Mouse (Mus musculus) forebrain, postnatal 0 days (tissue): Measurements from ENCODE around the gene Ano6. TPM values are rescaled to one million over a fixed set of nuclear protein-coding genes. Genes with fewer than 3 reads are reported as not detected.

Experiments
- ATAC-seq: fragments of 200-750 bp; cut with Nextera tagmentation; 2 replicates; pipeline ENCODE4 v1.8.0; 2017; ENCODE audit warnings: mild to moderate bottlenecking, moderate library complexity
- DNase-seq: peaks from one replicate; pipeline ENCODE4 v3.0.0-alpha.2; 2015
- H3K27ac ChIP-seq: fragments of 300-500 bp; sonication (generic); 2 replicates; pipeline ENCODE4 v1.5.1; 2014; ENCODE audit warnings: low read depth, mild to moderate bottlenecking, antibody characterized with exemption, low read length, moderate library complexity, mixed read lengths
- H3K27me3 ChIP-seq: fragments of 300-500 bp; sonication (generic); 2 replicates; pipeline ENCODE4 v1.6.1; 2014; ENCODE audit warnings: mild to moderate bottlenecking, low read length, mixed read lengths; ENCODE audit not compliant: insufficient read depth
- H3K36me3 ChIP-seq: fragments of 300-500 bp; sonication (generic); 2 replicates; pipeline ENCODE4 v1.6.1; 2014; ENCODE audit warnings: mild to moderate bottlenecking, moderate library complexity; ENCODE audit not compliant: insufficient read depth
- H3K4me1 ChIP-seq: fragments of 300-500 bp; sonication (generic); 2 replicates; pipeline ENCODE4 v1.6.1; 2014; ENCODE audit warnings: antibody characterized with exemption; ENCODE audit not compliant: insufficient read depth
- H3K4me2 ChIP-seq: fragments of 300-500 bp; sonication (generic); 2 replicates; pipeline ENCODE4 v1.6.1; 2014; ENCODE audit warnings: low read depth, mild to moderate bottlenecking, moderate library complexity
- H3K4me3 ChIP-seq: fragments of 300-500 bp; sonication (generic); 2 replicates; pipeline ENCODE4 v1.5.1; 2014; ENCODE audit warnings: low read depth, low read length, mixed read lengths
- H3K9ac ChIP-seq: fragments of 300-500 bp; sonication (generic); 2 replicates; pipeline ENCODE4 v1.6.1; 2014; ENCODE audit warnings: mild to moderate bottlenecking
- H3K9me3 ChIP-seq: fragments of 300-500 bp; sonication (generic); 2 replicates; pipeline ENCODE4 v1.6.1; 2016; ENCODE audit warnings: low read length
- CTCF ChIP-seq: sonication (generic); IDR thresholded peaks from 2 replicates; pipeline ENCODE4 v1.5.1; 2016; ENCODE audit warnings: antibody characterized with exemption, control low read depth, low read depth
- WGBS: fragments of 180-500 bp; shearing (Covaris S2); extraction: QIAGEN DNeasy Blood & Tissue Kit; methylation state at CpG from one replicate; pipeline ENCODE4 v1.1.7; 2014; 5-methylcytosine and 5-hydroxymethylcytosine counted together
- polyA plus RNA-seq: library from polyadenylated mRNA; unstranded; fragments of >200 nt; fragmentation: Nextera tagmentation; extraction: Ambion mirVana; gene quantifications from 2 replicates; pipeline ENCODE4 v1.2.1, GENCODE M21; 2015
- total RNA-seq: library from RNA; depleted of rRNA; stranded (reverse); fragments of >200 nt; gene quantifications from 2 replicates; pipeline ENCODE4 v1.2.3, GENCODE M21; 2014

Ano6 gene
- total and polyA plus RNA-seq, 2 experiments from 2014 or later, result 17.2 to 32.6 TPM

DNA sequence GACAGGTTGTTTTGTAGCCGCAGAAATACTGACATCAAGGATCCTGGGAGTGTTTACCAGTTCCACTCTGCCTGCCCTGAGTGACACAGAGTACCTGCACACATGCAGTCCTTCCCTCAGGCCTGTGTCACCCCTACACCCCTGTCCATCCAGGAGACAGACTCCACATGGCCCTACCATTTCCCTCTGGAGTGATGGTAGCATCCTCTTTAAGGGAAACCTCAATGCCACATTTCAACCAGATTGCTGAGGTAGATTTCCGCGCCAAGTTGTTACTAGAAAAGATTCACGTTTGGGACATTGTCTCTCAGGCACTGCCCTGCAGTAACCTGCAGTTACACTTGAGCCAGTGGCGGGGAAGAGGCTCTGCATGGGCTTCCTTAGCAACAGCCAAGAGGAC is 97.9 kb downstream of the Ano6 start:
- no peak for ATAC-seq
- TF ChIP-seq CTCF, result no peak
- Histone ChIP-seq H3K4me3 (no peak overlapping the region), H3K9me3 (no peaks in the 10 kb centered on the region; the same call in 1 of the 2 replicates), H3K36me3 (no peaks in the 10 kb centered on the region), H3K4me2 (no peak overlapping the region), H3K27me3 (no peaks in the 10 kb centered on the region), H3K9ac (no peak overlapping the region), H3K27ac (no peak overlapping the region), H3K4me1 (no peaks in the 10 kb centered on the region)
- WGBS, result 86% methylated on average over 5 of the region's 5 CpGs
- DNase-seq, result no peak

DNA sequence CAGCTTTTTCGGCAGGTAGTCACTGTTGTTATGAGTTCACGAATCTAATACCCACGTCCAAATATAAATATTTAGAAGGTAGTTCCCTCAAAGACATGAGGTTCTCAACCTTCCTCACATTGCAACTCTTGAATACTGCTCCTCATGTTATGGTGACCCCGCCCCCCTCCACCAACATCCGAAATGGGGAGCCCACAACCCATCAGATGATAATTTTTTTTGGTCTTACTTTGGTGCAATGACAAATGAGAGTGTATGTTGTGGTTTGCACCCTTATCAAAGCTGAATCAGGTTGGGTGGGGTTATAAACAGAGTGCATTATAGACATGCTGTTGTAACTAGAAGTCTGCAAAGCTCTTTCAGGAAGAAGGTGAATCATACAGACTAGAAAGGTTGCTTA is 99.7 kb downstream of the Ano6 start:
- Histone ChIP-seq H3K9ac (no peak overlapping the region), H3K27ac (no peak overlapping the region), H3K36me3 (peaks cover under 1% of the 10 kb centered on the region; the same call in 1 of the 2 replicates), H3K4me1 (no peaks in the 10 kb centered on the region), H3K9me3 (no peaks in the 10 kb centered on the region; the same call in 1 of the 2 replicates), H3K4me3 (no peak overlapping the region), H3K4me2 (no peak overlapping the region), H3K27me3 (no peaks in the 10 kb centered on the region)
- TF ChIP-seq CTCF, result no peak
- WGBS, result 94% methylated on average over 5 of the region's 5 CpGs
- ATAC-seq (no peak), DNase-seq (no peak)

DNA sequence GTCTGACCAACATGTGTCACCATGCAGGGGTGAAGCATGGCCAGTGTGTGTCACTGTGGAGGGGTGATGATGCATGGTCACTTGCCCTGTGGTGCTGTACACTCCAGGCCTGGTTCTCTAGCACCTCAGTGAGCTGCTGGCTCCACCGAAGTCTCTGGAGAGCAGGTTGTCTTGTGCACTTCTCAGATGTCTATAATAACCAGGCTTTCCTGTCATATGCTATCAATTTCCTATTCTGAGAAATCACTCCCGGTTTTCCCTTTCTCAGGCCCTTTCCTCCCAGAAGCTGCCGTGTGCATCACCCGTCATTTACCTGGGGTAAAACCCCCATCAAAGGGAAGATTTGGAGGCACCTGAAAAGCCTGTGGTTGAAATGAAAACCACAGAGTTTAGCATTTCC is 101.5 kb downstream of the Ano6 start:
- 92% methylated on average over 4 of the region's 4 CpGs for WGBS
- Histone ChIP-seq H3K27ac (no peak overlapping the region), H3K4me1 (no peaks in the 10 kb centered on the region), H3K36me3 (peaks cover 3% of the 10 kb centered on the region; the same call in 1 of the 2 replicates), H3K4me3 (no peak overlapping the region), H3K27me3 (no peaks in the 10 kb centered on the region), H3K9me3 (no peaks in the 10 kb centered on the region; the same call in 1 of the 2 replicates), H3K9ac (no peak overlapping the region), H3K4me2 (no peak overlapping the region)
- DNase-seq, result no peak
- TF ChIP-seq CTCF, result no peak
- no peak for ATAC-seq

DNA sequence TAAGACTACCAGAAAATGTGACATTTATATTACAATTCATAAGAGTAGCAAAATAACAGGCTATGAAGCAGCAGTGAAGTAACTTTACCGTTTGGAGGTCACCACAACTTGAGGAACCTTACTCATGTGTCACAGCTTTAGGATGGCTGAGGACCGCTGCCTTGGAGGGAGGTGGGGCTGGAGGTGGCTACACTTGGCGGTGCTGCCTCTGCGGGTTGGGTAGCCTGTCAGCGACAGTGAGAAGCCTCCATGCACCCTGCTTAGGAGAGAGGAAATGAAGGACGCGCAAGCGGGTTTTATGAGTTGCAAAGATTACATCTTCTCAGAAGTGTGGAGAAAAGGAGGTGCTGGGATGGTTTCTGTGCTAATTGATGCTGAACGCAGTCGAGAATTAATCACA is 102.3 kb downstream of the Ano6 start:
- H3K9ac ChIP-seq, result no peak overlapping the region
- H3K4me3 ChIP-seq, result no peak overlapping the region
- no peak for TF ChIP-seq CTCF
- no peaks in the 10 kb centered on the region; the same call in 1 of the 2 replicates for H3K9me3 ChIP-seq
- ATAC-seq, result no peak
- no peak for DNase-seq
- no peak overlapping the region for H3K4me2 ChIP-seq
- 51% methylated on average over 10 of the region's 10 CpGs for WGBS
- H3K27ac ChIP-seq, result no peak overlapping the region
- no peaks in the 10 kb centered on the region for H3K27me3 ChIP-seq
- H3K4me1 ChIP-seq, result no peaks in the 10 kb centered on the region
- H3K36me3 ChIP-seq, result peaks cover 3% of the 10 kb centered on the region; the same call in 1 of the 2 replicates

DNA sequence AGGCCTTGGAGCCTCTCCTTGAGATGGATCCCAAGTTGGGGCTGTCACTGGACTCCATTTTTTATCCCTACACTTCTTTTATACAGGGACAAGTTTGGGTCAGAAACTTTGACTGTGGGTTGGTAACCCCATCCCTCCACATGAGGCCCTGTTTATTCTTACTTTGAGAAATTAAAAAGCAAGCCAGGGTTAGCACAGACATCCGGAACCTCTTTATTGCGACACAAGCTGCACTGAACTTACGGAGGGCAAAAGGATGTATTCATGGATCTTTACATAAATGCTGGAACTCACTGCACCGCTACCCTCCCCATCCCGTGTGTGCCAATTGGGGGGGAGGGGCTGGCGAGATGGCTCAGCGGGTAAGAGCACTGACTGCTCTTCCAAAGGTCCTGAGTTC is 105.1 kb downstream of the Ano6 start:
- ATAC-seq, result no peak
- TF ChIP-seq CTCF, result no peak
- 93% methylated on average over 7 of the region's 7 CpGs for WGBS

DNA sequence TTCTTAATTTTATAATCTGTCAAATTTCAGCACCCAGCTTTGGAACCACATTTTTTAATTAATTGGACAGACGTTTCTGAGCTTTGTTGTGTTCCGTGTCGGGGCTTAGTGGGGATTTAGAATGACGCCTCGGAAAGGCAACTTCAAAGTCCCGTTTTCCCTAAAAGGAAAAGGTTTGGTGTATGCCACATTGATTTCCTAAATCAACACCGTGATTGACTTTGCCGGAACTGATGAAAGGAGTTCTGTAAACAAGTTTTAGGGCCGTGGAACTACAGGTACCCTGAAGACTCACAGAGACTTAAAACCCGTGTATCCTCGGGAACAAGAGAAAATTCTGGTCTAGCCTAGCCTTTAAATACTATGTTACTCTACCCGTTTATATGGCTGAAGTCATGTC is 107.0 kb downstream of the Ano6 start:
- no peaks in the 10 kb centered on the region for H3K9me3 ChIP-seq
- H3K27ac ChIP-seq, result no peak overlapping the region
- H3K36me3 ChIP-seq, result peaks cover 3% of the 10 kb centered on the region; the same call in 1 of the 2 replicates
- no peak overlapping the region for H3K9ac ChIP-seq
- no peak for TF ChIP-seq CTCF
- H3K4me2 ChIP-seq, result no peak overlapping the region
- no peaks in the 10 kb centered on the region for H3K4me1 ChIP-seq
- no peak for ATAC-seq
- DNase-seq, result no peak
- H3K27me3 ChIP-seq, result no peaks in the 10 kb centered on the region
- 69% methylated on average over 12 of the region's 12 CpGs for WGBS
- no peak overlapping the region for H3K4me3 ChIP-seq

More for the DNA sequence above, 105.1 kb downstream of the Ano6 start:
- H3K4me1 ChIP-seq, result no peaks in the 10 kb centered on the region
- H3K4me2 ChIP-seq, result no peak overlapping the region
- no peaks in the 10 kb centered on the region for H3K27me3 ChIP-seq
- H3K4me3 ChIP-seq, result no peak overlapping the region
- no peak for DNase-seq
- no peaks in the 10 kb centered on the region for H3K9me3 ChIP-seq
- H3K27ac ChIP-seq, result no peak overlapping the region
- no peak overlapping the region for H3K9ac ChIP-seq
- peaks cover 3% of the 10 kb centered on the region; the same call in 1 of the 2 replicates for H3K36me3 ChIP-seq

DNA sequence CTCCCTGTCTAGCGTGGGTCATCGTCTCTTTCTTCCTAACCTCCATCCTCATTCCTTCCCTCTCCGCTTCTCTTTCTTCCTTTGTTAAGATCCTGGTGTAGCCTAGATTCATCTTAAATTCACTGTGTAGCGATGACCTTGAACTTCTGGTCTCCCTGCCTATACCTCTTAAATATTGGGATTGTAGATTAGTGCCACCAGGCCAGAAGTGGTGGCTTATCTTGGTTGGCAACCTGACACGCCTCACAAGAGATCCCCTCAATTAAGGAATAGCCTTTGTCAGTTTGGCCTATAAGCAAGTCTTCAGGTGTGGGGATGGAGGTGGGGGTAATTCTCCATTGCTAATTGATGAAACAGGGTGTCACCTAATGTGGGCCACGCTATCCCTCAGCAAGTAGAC is 107.8 kb downstream of the Ano6 start:
- Histone ChIP-seq H3K27me3 (no peaks in the 10 kb centered on the region), H3K9ac (no peak overlapping the region), H3K4me1 (no peaks in the 10 kb centered on the region), H3K9me3 (no peaks in the 10 kb centered on the region), H3K4me2 (no peak overlapping the region), H3K4me3 (no peak overlapping the region), H3K27ac (no peak overlapping the region), H3K36me3 (peaks cover 3% of the 10 kb centered on the region; the same call in 1 of the 2 replicates)
- TF ChIP-seq CTCF, result no peak
- WGBS, result 98% methylated on average over 6 of the region's 6 CpGs
- ATAC-seq (no peak), DNase-seq (no peak)

DNA sequence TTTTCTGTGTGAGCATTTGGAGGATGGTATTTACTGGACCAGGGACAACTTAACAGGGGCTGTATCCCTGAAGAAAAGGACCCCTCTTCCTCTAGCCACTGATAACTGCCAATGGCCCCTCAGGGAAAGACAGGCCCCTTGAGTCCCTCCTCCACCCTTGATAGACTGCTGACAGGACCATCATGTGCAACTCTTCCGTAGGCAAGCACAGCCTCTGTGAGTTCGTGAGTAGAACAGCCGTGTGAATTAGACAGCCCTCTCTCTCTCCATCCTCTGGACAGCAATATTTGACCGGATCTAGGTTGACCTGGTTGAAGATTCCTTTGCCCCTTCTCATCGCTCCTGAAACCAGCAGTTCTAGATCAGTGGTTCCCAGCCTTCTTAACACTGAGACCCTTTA is 111.8 kb downstream of the Ano6 start:
- Histone ChIP-seq H3K27me3 (no peaks in the 10 kb centered on the region), H3K4me3 (no peak overlapping the region), H3K27ac (no peak overlapping the region), H3K9me3 (no peaks in the 10 kb centered on the region), H3K36me3 (no peaks in the 10 kb centered on the region), H3K9ac (no peak overlapping the region), H3K4me2 (no peak overlapping the region), H3K4me1 (no peaks in the 10 kb centered on the region)
- DNase-seq (no peak), ATAC-seq (no peak)
- TF ChIP-seq CTCF, result no peak
- WGBS, result 96% methylated on average over 5 of the region's 5 CpGs
